Mouse (Mus musculus): ENCODE measurements around the gene Cd55.
"Not testable (repeated sequence)": the region's sequence is repeated elsewhere in the genome, so short reads cannot be mapped to it uniquely, and the experiment has no call there.

Gene Cd55

DNA sequence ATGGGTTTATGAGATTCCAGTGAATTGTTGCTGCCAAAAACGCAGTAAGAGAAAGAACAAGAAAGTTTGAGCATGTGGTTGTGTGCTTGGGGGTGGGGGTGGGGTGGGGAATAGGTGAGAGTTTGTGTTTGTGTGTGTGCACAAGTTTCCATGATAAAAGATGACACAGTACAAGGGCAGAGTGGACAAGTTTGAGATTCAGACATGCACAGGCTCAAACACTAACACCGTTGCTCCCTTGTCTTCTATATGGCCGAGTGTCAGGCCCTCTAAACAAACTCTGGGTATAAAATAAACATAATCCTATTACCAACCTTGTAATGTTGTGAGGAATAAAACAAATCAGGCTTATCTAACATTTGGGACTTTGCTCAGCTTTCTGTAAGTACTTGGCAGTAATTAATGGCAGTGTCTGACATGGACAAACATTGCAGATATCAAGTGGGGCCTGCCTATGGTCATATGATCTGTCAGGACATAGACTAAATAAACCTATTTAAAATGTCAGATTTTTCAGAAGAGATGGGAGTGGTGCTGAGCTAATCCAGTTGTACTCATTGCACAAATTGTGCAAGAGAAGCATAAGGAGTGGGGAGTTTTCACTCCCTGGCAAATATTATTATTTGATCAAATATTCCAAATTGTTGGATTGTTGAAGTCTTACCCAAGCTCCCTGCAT lies 35.2 kb downstream of the Cd55 start:
- not testable (repeated sequence) for DNase-seq (ENCODE audit: extremely low read depth, low read depth)

DNA sequence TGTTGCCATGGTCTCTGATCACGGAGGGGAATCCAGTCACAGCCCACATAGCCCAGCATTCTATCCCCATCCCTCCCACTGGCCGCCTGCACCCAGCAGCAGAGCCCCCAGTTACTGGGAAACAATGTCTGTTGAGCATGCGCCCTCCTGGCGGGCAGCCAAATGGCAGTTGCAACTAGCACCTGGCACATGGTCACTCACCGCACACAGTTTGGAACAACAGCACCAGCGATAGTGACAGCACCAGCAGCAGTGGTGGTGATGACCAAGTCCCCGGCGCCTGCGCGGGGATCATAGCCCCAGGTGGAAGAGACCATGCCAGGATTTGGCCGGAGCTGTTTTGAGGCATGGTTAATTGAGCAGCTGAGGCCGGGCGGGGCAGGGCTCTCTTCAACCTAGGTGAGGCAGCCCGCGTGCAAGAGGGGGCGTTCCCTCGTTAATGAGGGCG lies 39.9 kb downstream of the Cd55 start, which contains the start of gene Cd55b:
Gene Cd55b, minus strand, starts transcription at position 346 of the 448 bp plus-strand sequence.
- no peak for DNase-seq (ENCODE audit: extremely low read depth, low read depth)

DNA sequence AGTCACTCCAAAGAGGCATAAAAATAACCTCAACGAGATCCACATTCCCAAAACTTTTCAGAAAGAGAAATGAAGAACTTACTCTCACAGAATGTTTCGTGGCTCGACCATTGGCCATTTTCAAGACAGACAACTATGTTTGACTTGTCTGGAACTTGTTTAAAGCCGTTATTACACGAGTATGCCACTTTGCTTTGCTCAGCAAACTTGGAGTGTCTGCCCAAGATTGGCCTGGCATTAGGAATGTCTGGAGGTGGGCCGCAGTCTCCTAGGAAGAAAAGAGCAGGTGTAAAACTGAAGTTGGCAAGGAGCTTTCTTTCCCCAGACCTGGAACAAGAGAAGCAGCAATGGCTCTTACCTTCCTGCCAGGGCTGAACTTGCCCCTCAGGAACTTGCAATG lies 40.5 kb downstream of the Cd55 start:
- not testable (repeated sequence) for DNase-seq (ENCODE audit: extremely low read depth, low read depth)

DNA sequence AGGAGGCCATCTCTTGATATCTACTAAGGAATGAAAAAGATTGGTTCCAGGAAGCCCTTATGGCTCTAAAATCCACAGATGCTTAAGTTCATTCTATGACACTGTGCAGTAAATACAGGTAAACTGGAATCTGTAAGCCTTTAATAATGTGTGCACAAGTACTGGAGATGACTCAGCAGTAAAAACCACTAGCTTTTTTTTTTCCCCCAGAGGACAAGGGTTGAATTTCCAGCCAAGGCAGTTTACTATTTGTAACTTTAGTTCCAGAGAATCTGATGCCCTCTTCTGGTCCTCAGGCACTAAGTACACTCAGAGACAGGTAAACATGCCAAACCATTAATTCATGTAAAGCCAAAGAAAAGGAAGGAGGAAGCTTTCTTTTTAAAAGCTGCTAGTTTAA lies 65.4 kb downstream of the Cd55 start:
- DNase-seq (ENCODE audit: extremely low read depth, low read depth), result peak; percentile 12
